Mouse (Mus musculus): ENCODE measurements around the gene Arhgap1. TPM values are rescaled to one million over a fixed set of nuclear protein-coding genes. Genes with fewer than 3 reads are reported as not detected.

Gene Arhgap1
- total and polyA plus RNA-seq, 3 experiments: 37.8 to 58.1 (median 53.1) TPM

DNA sequence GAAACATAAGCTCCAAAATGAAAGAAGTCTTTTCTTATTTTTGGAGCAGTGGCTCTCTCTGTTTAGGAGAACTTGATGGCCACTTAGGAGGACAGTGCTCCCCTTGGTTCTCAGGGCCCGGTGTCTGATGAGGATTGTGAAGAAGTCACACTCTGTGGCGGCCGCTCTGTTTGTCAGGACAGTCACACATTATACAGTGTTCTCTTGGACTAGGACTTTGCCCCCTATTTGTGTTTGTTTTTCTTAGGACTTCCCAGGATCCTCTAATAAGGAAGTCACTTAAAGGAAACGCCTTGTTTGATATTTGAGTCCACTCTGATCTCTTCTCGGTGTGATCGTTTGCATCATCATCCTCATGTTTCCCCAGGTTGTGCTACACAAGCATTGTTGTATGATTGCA, 68.6 kb downstream of the Arhgap1 start:
- Histone ChIP-seq H3K27me3 (ENCODE audit: insufficient read depth, low read length) (no peaks in the 10 kb centered on the region), H3K36me3 (replicated peaks) (peaks cover 59% of the 10 kb centered on the region), H3K4me3 (ENCODE audit: low read depth, low read length) (no peak overlapping the region), H3K4me1 (ENCODE audit: insufficient read depth, low read depth, low read length) (peaks cover 3% of the 10 kb centered on the region; the same call in 1 of the 2 replicates), H3K9me3 (replicated peaks) (no peaks in the 10 kb centered on the region)
- no peak for DNase-seq (ENCODE audit: low spot score)
- no peak for ATAC-seq (ENCODE audit: extremely low read depth, insufficient number of reproducible peaks, low FRiP score, poor library complexity, severe bottlenecking)
- TF ChIP-seq TAL1 (conservative IDR thresholded peaks at IDR 0.05; ENCODE audit: low read depth, low read length) (no peak), CTCF (IDR thresholded peaks at IDR 0.05; ENCODE audit: low read depth, low read length) (no peak), GATA1 (IDR thresholded peaks at IDR 0.05; ENCODE audit: borderline replicate concordance, low read length) (no peak), POLR2AphosphoS5 (IDR thresholded peaks at IDR 0.05; ENCODE audit: insufficient replicate concordance, low read depth, low read length) (no peak), GATA2 (IDR thresholded peaks at IDR 0.05; ENCODE audit: borderline replicate concordance, low read depth, low read length) (no peak)

Other genes with a start within 250 kb of the Arhgap1 start
- not detected in 2 replicates for gene 1110051M20Rik, start 205.2 kb upstream of the Arhgap1 start, total RNA-seq (2014; fragmentation: Nextera tagmentation)
- gene 1110051M20Rik, start 205.2 kb upstream of the Arhgap1 start, total RNA-seq (2017): 0.58 and 0.76 TPM in 2 replicates
- gene 1110051M20Rik, start 205.2 kb upstream of the Arhgap1 start, polyA plus RNA-seq (2012): 0.05 TPM in 1 of 2 replicates, not detected in the other
- gene Lrp4, start 192.3 kb upstream of the Arhgap1 start, total RNA-seq (2014; fragmentation: Nextera tagmentation): not detected in 2 replicates
- gene Lrp4, start 192.3 kb upstream of the Arhgap1 start, total RNA-seq (2017): 0.17 and 0.22 TPM in 2 replicates
- gene Lrp4, start 192.3 kb upstream of the Arhgap1 start, polyA plus RNA-seq (2012): not detected in 2 replicates
- 120 and 153 TPM in 2 replicates for gene Ckap5, start 123.1 kb upstream of the Arhgap1 start, total RNA-seq (2014; fragmentation: Nextera tagmentation)
- 81.2 and 97.6 TPM in 2 replicates for gene Ckap5, start 123.1 kb upstream of the Arhgap1 start, total RNA-seq (2017)
- gene Ckap5, start 123.1 kb upstream of the Arhgap1 start, polyA plus RNA-seq (2012): 3.0 and 3.8 TPM in 2 replicates
- not detected in 2 replicates for gene F2, start 13.4 kb upstream of the Arhgap1 start, total RNA-seq (2014; fragmentation: Nextera tagmentation)
- gene F2, start 13.4 kb upstream of the Arhgap1 start, total RNA-seq (2017): 0.06 and 0.11 TPM in 2 replicates
- gene F2, start 13.4 kb upstream of the Arhgap1 start, polyA plus RNA-seq (2012): 0.09 TPM in 2 replicates
- 9.5 and 9.9 TPM in 2 replicates for gene Zfp408, start 69 bp upstream of the Arhgap1 start, total RNA-seq (2014; fragmentation: Nextera tagmentation)
- gene Zfp408, start 69 bp upstream of the Arhgap1 start, total RNA-seq (2017): 12.5 and 13.3 TPM in 2 replicates
- 15.2 and 16.9 TPM in 2 replicates for gene Zfp408, start 69 bp upstream of the Arhgap1 start, polyA plus RNA-seq (2012)
- gene Atg13, start 60.7 kb downstream of the Arhgap1 start, total RNA-seq (2014; fragmentation: Nextera tagmentation): 30.9 and 34.8 TPM in 2 replicates
- gene Atg13, start 60.7 kb downstream of the Arhgap1 start, total RNA-seq (2017): 5.9 and 8.5 TPM in 2 replicates
- gene Atg13, start 60.7 kb downstream of the Arhgap1 start, polyA plus RNA-seq (2012): 21.0 and 22.2 TPM in 2 replicates
- 14.8 and 17.0 TPM in 2 replicates for gene Harbi1, start 61.0 kb downstream of the Arhgap1 start, total RNA-seq (2014; fragmentation: Nextera tagmentation)
- gene Harbi1, start 61.0 kb downstream of the Arhgap1 start, total RNA-seq (2017): 14.8 and 15.2 TPM in 2 replicates
- 1.2 and 2.9 TPM in 2 replicates for gene Harbi1, start 61.0 kb downstream of the Arhgap1 start, polyA plus RNA-seq (2012)
- 64.0 and 65.8 TPM in 2 replicates for gene Ambra1, start 80.3 kb downstream of the Arhgap1 start, total RNA-seq (2014; fragmentation: Nextera tagmentation)
- 13.2 and 14.3 TPM in 2 replicates for gene Ambra1, start 80.3 kb downstream of the Arhgap1 start, total RNA-seq (2017)
- 29.8 and 30.5 TPM in 2 replicates for gene Ambra1, start 80.3 kb downstream of the Arhgap1 start, polyA plus RNA-seq (2012)

Data from G1E (cell line).